Mouse (Mus musculus): ENCODE results near the gene Slc38a3.

DNA sequence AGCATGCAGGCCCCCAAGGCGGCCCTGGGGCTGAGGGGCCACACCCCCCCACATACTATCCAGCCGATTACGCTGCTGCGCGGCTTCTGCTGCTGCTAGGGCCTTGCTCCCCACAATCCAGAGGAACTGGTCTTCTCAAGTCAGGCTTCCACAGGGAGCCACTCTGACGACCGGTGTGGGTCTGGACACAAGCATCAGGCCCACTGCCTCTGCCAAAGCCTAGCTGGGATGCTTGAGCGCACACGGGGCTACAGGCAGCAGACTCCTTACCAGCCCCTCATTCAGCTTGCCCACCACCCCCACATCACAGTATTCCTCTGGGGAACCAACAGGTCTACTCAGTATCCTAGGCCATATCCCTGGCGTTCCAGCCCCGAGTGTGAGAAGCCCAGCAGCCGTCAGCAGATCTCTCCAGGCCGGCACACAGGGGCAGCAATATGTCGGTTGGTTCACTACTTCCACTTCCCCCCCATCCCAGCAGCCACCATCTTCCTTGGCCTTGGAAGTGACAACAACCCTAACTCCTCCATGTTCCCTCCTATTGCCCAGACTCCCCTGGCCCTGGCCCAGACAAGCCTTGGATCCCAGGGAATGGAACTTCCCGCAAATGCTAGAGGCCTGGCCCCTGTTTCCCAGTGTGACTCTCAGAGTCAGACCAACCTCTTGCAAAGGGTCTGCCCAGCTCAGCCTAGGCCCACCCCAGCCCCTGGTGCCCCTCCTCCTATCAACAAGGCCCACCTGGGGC, 35.5 kb downstream of the Slc38a3 start:
- TF ChIP-seq CTCF (IDR thresholded peaks at IDR 0.05; ENCODE audit: extremely low read depth, insufficient read depth, insufficient read length, insufficient replicate concordance) (no peak), POLR2A (IDR thresholded peaks at IDR 0.05; ENCODE audit: low read depth, low read length) (no peak)

All from spleen, adult 2 months (tissue).